Mouse (Mus musculus): ENCODE results near the gene Ttc17.
A peak's percentile ranks its signal among the peaks of the same experiment; 100 is the strongest.

The Ttc17 gene

GRCm38 (mm10) chr2:94289659-94290058 is 116.8 kb downstream of the Ttc17 start:
- DNase-seq = no peak

DNA sequence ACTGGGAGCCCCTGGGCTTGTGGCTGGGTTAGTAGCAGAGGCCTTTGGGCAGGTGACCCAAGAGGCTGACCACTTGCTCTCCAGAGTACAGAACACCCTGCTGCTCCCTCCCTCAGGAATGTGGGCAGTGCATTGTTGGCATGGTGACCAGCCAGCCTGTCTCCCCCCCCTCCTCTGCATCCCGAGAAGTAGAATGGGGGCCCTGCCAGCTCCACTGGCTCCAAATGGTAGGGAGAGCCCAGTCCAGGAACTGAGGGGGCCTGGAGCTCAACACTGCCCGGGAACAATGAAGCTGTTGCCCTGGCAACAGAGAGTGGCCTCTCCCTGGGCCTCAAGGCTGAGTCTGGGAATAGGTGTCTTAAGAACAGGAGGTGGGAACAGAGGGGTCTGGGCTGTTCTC is 117.3 kb downstream of the Ttc17 start:
- peak; percentile 53 for DNase-seq

DNA sequence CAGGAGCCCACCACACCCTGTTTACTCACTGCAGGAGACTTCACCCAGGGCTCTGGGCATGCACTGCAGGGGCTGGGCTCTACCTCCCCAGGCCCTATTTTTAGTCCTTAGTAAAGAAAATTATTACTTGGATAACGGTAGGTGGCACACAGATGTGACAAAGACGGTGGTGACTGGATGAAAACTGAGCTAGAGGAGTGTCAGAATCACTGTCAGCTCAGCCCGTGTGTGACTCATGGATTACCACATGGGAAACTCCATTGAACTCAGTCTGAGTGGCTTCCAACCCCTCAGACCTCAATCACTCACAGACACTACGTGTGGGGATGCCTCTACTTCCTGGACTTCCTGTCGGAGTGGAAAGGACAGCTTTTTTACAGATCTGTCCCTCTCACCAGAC is 118.4 kb downstream of the Ttc17 start:
- no peak for DNase-seq

- DNase-seq = no peak
Observed at GRCm38 (mm10) chr2:94287435-94287834, 119.1 kb downstream of the Ttc17 start.

DNA sequence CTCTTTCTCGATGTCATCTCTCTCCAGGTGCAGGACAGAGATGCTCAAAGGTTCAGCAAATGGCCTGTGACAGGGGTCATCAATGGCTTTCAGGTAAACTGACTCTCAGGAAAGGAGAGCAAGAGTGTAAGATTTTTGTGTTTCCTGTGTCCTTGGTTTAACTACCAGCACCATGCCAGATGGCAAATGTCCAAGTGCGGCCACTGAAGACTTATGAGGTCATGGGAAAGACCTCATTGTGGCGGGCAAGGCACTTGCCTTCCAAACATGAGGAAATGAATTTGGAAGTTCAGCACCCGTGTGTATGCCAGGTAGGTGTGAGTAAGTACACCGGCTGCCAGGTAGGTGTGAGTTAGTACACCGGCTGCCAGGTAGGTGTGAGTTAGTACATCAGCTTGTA is 123.0 kb downstream of the Ttc17 start:
- DNase-seq = no peak

GRCm38 (mm10) chr2:94279596-94279995 is 126.9 kb downstream of the Ttc17 start:
- no peak for DNase-seq

DNA sequence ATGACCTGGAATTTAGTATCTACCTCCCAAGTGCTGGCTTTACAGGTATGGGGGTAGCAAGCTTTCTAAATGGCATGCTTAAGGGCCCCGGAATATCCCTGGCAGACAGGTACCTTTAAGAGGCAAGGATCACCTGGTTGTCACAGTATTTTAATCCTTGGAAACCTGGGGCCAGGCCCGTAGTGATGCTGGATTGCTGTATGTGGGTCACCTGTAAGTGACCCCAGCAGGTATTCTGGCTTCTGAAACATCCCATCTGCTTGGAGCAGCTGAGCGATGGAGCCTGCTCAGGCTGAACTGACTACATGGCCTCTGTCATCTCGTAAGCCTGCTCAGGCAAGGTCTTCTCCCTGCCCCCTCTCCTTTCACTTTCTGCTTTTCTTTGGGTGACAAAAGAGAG is 130.4 kb downstream of the Ttc17 start:
- DNase-seq = peak; percentile 90

DNA sequence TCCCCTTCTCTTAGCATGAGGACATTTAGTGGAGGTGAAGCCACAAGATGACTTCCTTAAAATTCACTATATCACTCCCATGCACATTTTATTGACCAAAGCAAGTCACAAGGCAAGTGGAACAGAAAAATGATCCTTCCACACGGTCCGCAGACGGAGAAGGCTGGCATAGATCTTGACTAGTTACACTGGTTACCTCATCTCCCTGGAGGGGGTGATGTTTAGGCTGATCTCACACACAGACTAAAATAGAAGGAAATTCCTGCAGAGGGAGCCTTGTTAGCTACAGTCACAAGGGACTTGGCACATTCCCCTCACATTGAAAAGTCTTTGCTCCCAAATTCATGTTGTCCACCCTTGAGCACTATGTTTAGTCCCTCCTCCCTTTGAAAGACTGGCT is 130.8 kb downstream of the Ttc17 start:
- peak; percentile 71 for DNase-seq

- peak; percentile 93 for DNase-seq
Observed at GRCm38 (mm10) chr2:94273154-94274021, 133.1 kb downstream of the Ttc17 start.

GRCm38 (mm10) chr2:94271176-94271575 is 135.3 kb downstream of the Ttc17 start:
- DNase-seq = no peak

GRCm38 (mm10) chr2:94268835-94269234 is 137.7 kb downstream of the Ttc17 start:
- no peak for DNase-seq

DNA sequence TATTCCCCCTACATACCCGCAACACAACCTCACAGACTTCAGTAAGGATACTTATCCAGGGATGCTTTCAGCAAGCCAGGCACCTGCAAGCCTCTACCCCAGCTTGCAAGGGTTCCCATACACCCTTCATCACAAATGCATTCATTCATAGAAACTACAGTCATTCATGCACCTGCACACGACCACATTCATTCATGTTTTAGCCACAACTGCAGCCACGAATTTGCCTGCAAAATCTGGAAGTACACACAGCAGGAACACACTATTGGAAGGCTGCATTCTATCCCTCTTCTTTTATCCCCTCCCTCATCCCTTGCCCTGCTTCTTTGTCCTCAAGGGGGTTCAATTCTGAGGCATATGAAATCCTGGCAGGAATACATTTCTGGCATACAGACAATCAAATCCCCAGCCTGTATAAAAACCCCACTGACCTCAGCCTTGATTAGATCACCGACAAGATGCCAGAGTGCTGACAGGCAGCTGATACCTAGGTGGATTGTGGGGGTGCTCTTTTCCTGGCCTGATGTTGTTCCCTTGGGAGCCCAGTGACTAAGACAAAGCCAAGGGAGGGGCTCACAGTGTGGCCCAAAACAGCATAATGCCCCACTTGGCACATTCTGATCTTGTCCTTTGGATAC is 139.2 kb downstream of the Ttc17 start:
- DNase-seq = no peak

GRCm38 (mm10) chr2:94266381-94267160 is 139.9 kb downstream of the Ttc17 start:
- no peak for DNase-seq

GRCm38 (mm10) chr2:94265221-94266191 is 141.0 kb downstream of the Ttc17 start:
- DNase-seq = peak; percentile 69

- DNase-seq = no peak
Observed at GRCm38 (mm10) chr2:94264631-94265098, 141.8 kb downstream of the Ttc17 start.

GRCm38 (mm10) chr2:94264006-94264405 is 142.5 kb downstream of the Ttc17 start:
- DNase-seq = no peak

GRCm38 (mm10) chr2:94263530-94263937 is 143.0 kb downstream of the Ttc17 start:
- peak; percentile 48 for DNase-seq

DNA sequence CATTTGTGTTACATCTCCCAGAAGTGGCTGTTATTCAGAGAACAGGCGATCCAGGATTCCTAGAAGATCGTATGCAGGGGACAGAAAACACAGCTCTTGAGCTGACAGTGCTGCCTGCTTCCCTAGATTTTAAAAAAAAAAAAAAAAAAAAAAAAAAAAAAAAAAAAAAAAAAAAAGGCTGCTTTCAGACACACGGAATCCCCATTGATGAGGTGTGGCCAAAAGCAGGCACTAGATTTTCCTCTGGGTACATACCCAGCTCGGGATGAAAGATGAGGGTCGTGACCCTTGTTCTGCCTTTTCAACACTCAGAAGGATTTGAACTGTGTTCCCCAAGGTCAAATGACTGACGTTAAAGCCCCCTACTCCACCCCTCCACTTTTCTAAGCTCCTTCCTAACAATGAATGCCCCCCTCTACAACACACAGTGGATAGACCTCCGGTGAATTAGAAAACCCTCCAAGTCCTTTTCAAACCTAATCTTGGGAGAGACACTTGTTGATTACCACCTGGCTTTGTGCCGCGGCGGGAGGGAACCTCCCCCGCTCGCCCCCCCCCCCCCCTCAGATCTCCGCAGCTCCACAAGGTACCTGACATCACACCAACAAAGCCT is 143.5 kb downstream of the Ttc17 start:
- DNase-seq = no peak

DNA sequence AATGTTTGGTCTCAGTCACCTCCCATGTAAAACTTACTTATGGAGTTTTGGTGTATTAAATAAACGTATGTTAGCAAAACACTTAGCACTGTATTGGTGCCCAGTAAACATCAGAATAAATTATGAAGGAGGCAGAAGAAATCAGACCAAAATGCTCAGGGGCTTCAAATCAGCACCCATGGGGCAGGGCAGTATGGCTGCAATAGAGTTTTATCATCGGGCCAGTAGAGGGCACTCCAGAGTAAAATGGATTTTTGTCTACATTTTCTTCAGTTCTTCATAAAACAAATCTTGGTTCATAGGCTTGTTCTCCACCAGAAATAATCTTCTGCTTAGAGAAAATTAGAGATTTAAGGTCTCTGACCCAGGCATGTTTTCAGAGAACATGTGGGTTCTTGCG is 152.4 kb downstream of the Ttc17 start:
- no peak for DNase-seq
